Mouse (Mus musculus): ENCODE data around the gene Acan. TPM values are rescaled to one million over a fixed set of nuclear protein-coding genes. Genes with fewer than 3 reads are reported as not detected.

The Acan gene
- total and polyA plus RNA-seq, 3 experiments, result not detected

GRCm38 (mm10) chr7:79058546-79058945, 5.3 kb downstream of the Acan start:
- Histone ChIP-seq H3K4me3 (ENCODE audit: control insufficient read depth in 1 of 2, insufficient read depth in 1 of 2, low read depth in 2 of 2, low read length in 2 of 2) (no peak overlapping the region), H3K27ac (ENCODE audit: control insufficient read depth, low read depth, low read length) (no peak overlapping the region), H3K4me1 (ENCODE audit: control insufficient read depth in 1 of 2, insufficient read depth in 2 of 2, low read length in 2 of 2) (no peaks in the 10 kb centered on the region), H3K36me3 (ENCODE audit: control insufficient read depth in 1 of 2, insufficient read depth in 2 of 2, low read length in 2 of 2) (no peaks in the 10 kb centered on the region), H3K9ac (ENCODE audit: control insufficient read depth, low read depth, low read length, poor library complexity, severe bottlenecking) (no peak overlapping the region), H3K27me3 (ENCODE audit: control insufficient read depth in 1 of 2, insufficient read depth in 2 of 2, low read length in 2 of 2) (peaks cover 0 to 1% of the 10 kb centered on the region in 2 experiments; a peak in 1 of 4 replicates), H3K9me3 (replicated peaks; ENCODE audit: insufficient read depth, low read length) (no peaks in the 10 kb centered on the region), H3K79me2 (ENCODE audit: control insufficient read depth, insufficient read depth, low read length, poor library complexity) (no peaks in the 10 kb centered on the region)
- TF ChIP-seq MAX (IDR thresholded peaks at IDR 0.05; ENCODE audit: low read length), result no peak
- TF ChIP-seq CTCF (IDR thresholded peaks at IDR 0.05 in 2 of 3, conservative IDR thresholded peaks at IDR 0.05 in 1 of 3; ENCODE audit: control insufficient read depth in 1 of 3, insufficient read depth in 1 of 3, low read depth in 2 of 3, low read length in 3 of 3, poor library complexity in 1 of 3, severe bottlenecking in 1 of 3), result peak; percentile 26 to 64 (median 55); a peak in 5 of 6 replicates
- TF ChIP-seq RAD21 (IDR thresholded peaks at IDR 0.05; ENCODE audit: low read depth, low read length), result peak; percentile 41
- TF ChIP-seq SMC3 (IDR thresholded peaks at IDR 0.05; ENCODE audit: low read depth, low read length), result peak; percentile 42
- peak; percentile 13 for DNase-seq (ENCODE audit: low read depth, low spot score)

- TF ChIP-seq RAD21 (IDR thresholded peaks at IDR 0.05; ENCODE audit: low read depth, low read length), result no peak
- no peak for TF ChIP-seq ZMIZ1 (IDR thresholded peaks at IDR 0.05; ENCODE audit: low read depth, low read length)
- no peak for TF ChIP-seq KAT2A (conservative IDR thresholded peaks at IDR 0.05; ENCODE audit: low read depth, low read length)
- TF ChIP-seq ELF1 (IDR thresholded peaks at IDR 0.05; ENCODE audit: low read depth, low read length), result no peak
- TF ChIP-seq TCF12 (IDR thresholded peaks at IDR 0.05; ENCODE audit: low read depth, low read length), result no peak
- TF ChIP-seq POLR2A (IDR thresholded peaks at IDR 0.05; ENCODE audit: control insufficient read depth in 1 of 2, insufficient read depth in 1 of 2, low read depth in 1 of 2, low read length in 2 of 2, poor library complexity in 1 of 2), result no peak
- TF ChIP-seq ETS1 (IDR thresholded peaks at IDR 0.05; ENCODE audit: low read depth, low read length), result no peak
- no peak for TF ChIP-seq SMC3 (IDR thresholded peaks at IDR 0.05; ENCODE audit: low read depth, low read length)
- TF ChIP-seq ZKSCAN1 (IDR thresholded peaks at IDR 0.05; ENCODE audit: low read depth, low read length), result no peak
- no peak for TF ChIP-seq RCOR1 (IDR thresholded peaks at IDR 0.05; ENCODE audit: low read depth, low read length)
- TF ChIP-seq HCFC1 (IDR thresholded peaks at IDR 0.05; ENCODE audit: low read depth, low read length), result no peak
- TF ChIP-seq SIN3A (IDR thresholded peaks at IDR 0.05; ENCODE audit: low read length), result no peak
- TF ChIP-seq UBTF (IDR thresholded peaks at IDR 0.05; ENCODE audit: borderline replicate concordance, insufficient read depth, low read depth, low read length), result no peak
- no peak for TF ChIP-seq CTCF (IDR thresholded peaks at IDR 0.05 in 2 of 3, conservative IDR thresholded peaks at IDR 0.05 in 1 of 3; ENCODE audit: control insufficient read depth in 1 of 3, insufficient read depth in 1 of 3, low read depth in 2 of 3, low read length in 3 of 3, poor library complexity in 1 of 3, severe bottlenecking in 1 of 3)
- TF ChIP-seq EP300 (IDR thresholded peaks at IDR 0.05; ENCODE audit: low read depth in 1 of 2, low read length in 2 of 2), result no peak
- TF ChIP-seq MAZ (IDR thresholded peaks at IDR 0.05; ENCODE audit: low read depth, low read length), result no peak
- TF ChIP-seq JUND (IDR thresholded peaks at IDR 0.05; ENCODE audit: low read depth, low read length), result no peak
- TF ChIP-seq E2F4 (IDR thresholded peaks at IDR 0.05; ENCODE audit: borderline replicate concordance, low read depth, low read length), result no peak
- H3K36me3 ChIP-seq (ENCODE audit: control insufficient read depth in 1 of 2, insufficient read depth in 2 of 2, low read length in 2 of 2), result no peaks in the 10 kb centered on the region
- no peaks in the 10 kb centered on the region for H3K4me1 ChIP-seq (ENCODE audit: control insufficient read depth in 1 of 2, insufficient read depth in 2 of 2, low read length in 2 of 2)
- no peak overlapping the region for H3K9ac ChIP-seq (ENCODE audit: control insufficient read depth, low read depth, low read length, poor library complexity, severe bottlenecking)
- no peak for DNase-seq (ENCODE audit: low read depth, low spot score)
- H3K79me2 ChIP-seq (ENCODE audit: control insufficient read depth, insufficient read depth, low read length, poor library complexity), result no peaks in the 10 kb centered on the region
- peaks cover 10% of the 10 kb centered on the region in 2 experiments; a peak in 3 of 4 replicates for H3K27me3 ChIP-seq (ENCODE audit: control insufficient read depth in 1 of 2, insufficient read depth in 2 of 2, low read length in 2 of 2)
- H3K27ac ChIP-seq (ENCODE audit: control insufficient read depth, low read depth, low read length), result no peak overlapping the region
- H3K9me3 ChIP-seq (replicated peaks; ENCODE audit: insufficient read depth, low read length), result no peaks in the 10 kb centered on the region
- H3K4me3 ChIP-seq (ENCODE audit: control insufficient read depth in 1 of 2, insufficient read depth in 1 of 2, low read depth in 2 of 2, low read length in 2 of 2), result no peak overlapping the region
Measured at GRCm38 (mm10) chr7:79067466-79067865, 14.2 kb downstream of the Acan start.
